Mouse (Mus musculus): ENCODE results near the gene Runx3. TPM values are rescaled to one million over a fixed set of nuclear protein-coding genes. Genes with fewer than 3 reads are reported as not detected.

Gene Runx3
- under 1 TPM in 1 of 2 experiments, not detected in 1; 0.17 TPM for total RNA-seq (2021)
- long read RNA-seq, experiment 1: 0 reads
- long read RNA-seq, experiment 2: 0 reads

- H3K4me3 ChIP-seq: no peak within 1 kb of the TSS
- H3K27ac ChIP-seq: no peak within 1 kb of the TSS
- intact Hi-C loops (cut with DNase I): no loop called here
- TF ChIP-seq CTCF (IDR thresholded peaks at IDR 0.05): no peak
- no peak for DNase-seq
Measured at GRCm38 (mm10) chr4:135120342-135121100, at the start of gene Runx3. Runx3 (plus strand) TSS chr4:135120652.

- intact Hi-C loops (cut with DNase I): no loop called here
- TF ChIP-seq CTCF (IDR thresholded peaks at IDR 0.05): no peak
- DNase-seq: no peak
Measured at GRCm38 (mm10) chr4:135072671-135073070, 47.8 kb upstream of the Runx3 start.

GRCm38 (mm10) chr4:135073523-135073922 lies 46.9 kb upstream of the Runx3 start:
- intact Hi-C loops (cut with DNase I): no loop called here
- no peak for DNase-seq
- Histone ChIP-seq H3K4me3 (no peak overlapping the region), H3K27ac (no peak overlapping the region)
- no peak for TF ChIP-seq CTCF (IDR thresholded peaks at IDR 0.05)

More at GRCm38 (mm10) chr4:135072671-135073070, 47.8 kb upstream of the Runx3 start:
- H3K27ac ChIP-seq: no peak overlapping the region
- no peak overlapping the region for H3K4me3 ChIP-seq

GRCm38 (mm10) chr4:135074646-135075045 lies 45.8 kb upstream of the Runx3 start:
- no peak overlapping the region for H3K27ac ChIP-seq
- no peak for TF ChIP-seq CTCF (IDR thresholded peaks at IDR 0.05)
- DNase-seq: no peak
- no peak overlapping the region for H3K4me3 ChIP-seq
- intact Hi-C loops (cut with DNase I): no loop called here

- no peak for TF ChIP-seq CTCF (IDR thresholded peaks at IDR 0.05)
- H3K4me3 ChIP-seq: no peak overlapping the region
- intact Hi-C loops (cut with DNase I): no loop called here
- DNase-seq: no peak
- H3K27ac ChIP-seq: no peak overlapping the region
Measured at GRCm38 (mm10) chr4:135075360-135075759, 45.1 kb upstream of the Runx3 start.

GRCm38 (mm10) chr4:135076611-135077010 lies 43.8 kb upstream of the Runx3 start:
- DNase-seq: no peak
- Histone ChIP-seq H3K27ac (no peak overlapping the region), H3K4me3 (no peak overlapping the region)
- TF ChIP-seq CTCF (IDR thresholded peaks at IDR 0.05): no peak
- intact Hi-C loops (cut with DNase I): no loop called here

GRCm38 (mm10) chr4:135077196-135077595 lies 43.3 kb upstream of the Runx3 start:
- no peak overlapping the region for H3K27ac ChIP-seq
- TF ChIP-seq CTCF (IDR thresholded peaks at IDR 0.05): no peak
- intact Hi-C loops (cut with DNase I): no loop called here
- no peak for DNase-seq
- H3K4me3 ChIP-seq: no peak overlapping the region

- no peak for TF ChIP-seq CTCF (IDR thresholded peaks at IDR 0.05)
- no peak for DNase-seq
- Histone ChIP-seq H3K4me3 (no peak overlapping the region), H3K27ac (no peak overlapping the region)
- intact Hi-C loops (cut with DNase I): no loop called here
Measured at GRCm38 (mm10) chr4:135079859-135080640, 40.4 kb upstream of the Runx3 start.

GRCm38 (mm10) chr4:135080641-135080920 lies 39.9 kb upstream of the Runx3 start:
- intact Hi-C loops (cut with DNase I): no loop called here
- TF ChIP-seq CTCF (IDR thresholded peaks at IDR 0.05): no peak
- no peak overlapping the region for H3K4me3 ChIP-seq

GRCm38 (mm10) chr4:135083089-135083488 lies 37.4 kb upstream of the Runx3 start:
- Histone ChIP-seq H3K4me3 (no peak overlapping the region), H3K27ac (no peak overlapping the region)
- DNase-seq: no peak
- intact Hi-C loops (cut with DNase I): no loop called here
- TF ChIP-seq CTCF (IDR thresholded peaks at IDR 0.05): no peak

More at GRCm38 (mm10) chr4:135080641-135080920, 39.9 kb upstream of the Runx3 start:
- DNase-seq: no peak
- H3K27ac ChIP-seq: no peak overlapping the region

GRCm38 (mm10) chr4:135085077-135085853 lies 35.2 kb upstream of the Runx3 start:
- Histone ChIP-seq H3K4me3 (no peak overlapping the region), H3K27ac (no peak overlapping the region)
- DNase-seq: no peak
- peak; percentile 21 for TF ChIP-seq CTCF (IDR thresholded peaks at IDR 0.05)
- intact Hi-C loops (cut with DNase I): no loop called here

- no peak for DNase-seq
- no peak for TF ChIP-seq CTCF (IDR thresholded peaks at IDR 0.05)
- Histone ChIP-seq H3K4me3 (no peak overlapping the region), H3K27ac (no peak overlapping the region)
- intact Hi-C loops (cut with DNase I): no loop called here
Measured at GRCm38 (mm10) chr4:135090613-135091012, 29.8 kb upstream of the Runx3 start.

GRCm38 (mm10) chr4:135092871-135093270 lies 27.6 kb upstream of the Runx3 start:
- intact Hi-C loops (cut with DNase I): no loop called here
- no peak overlapping the region for H3K27ac ChIP-seq
- no peak overlapping the region for H3K4me3 ChIP-seq
- no peak for DNase-seq
- TF ChIP-seq CTCF (IDR thresholded peaks at IDR 0.05): no peak
